Mouse (Mus musculus) liver, adult 2 months (tissue): Measurements from ENCODE around the gene Olfr195. TPM values are rescaled to one million over a fixed set of nuclear protein-coding genes. Genes with fewer than 3 reads are reported as not detected.

ENCODE experiments used
- DNase-seq: peaks from one replicate; pipeline ENCODE4 v3.0.0-alpha.2; 2011; ENCODE audit warnings: low read depth, low spot score; ENCODE audit errors: extremely low read depth
- H3K27ac ChIP-seq: fragments of 200-500 bp; replicated peaks from 2 replicates; pipeline ENCODE4 v1.5.1; 2012; ENCODE audit warnings: low read depth, mild to moderate bottlenecking, control low read depth, inconsistent platforms, low read length; ENCODE audit not compliant: insufficient read depth
- H3K27me3 ChIP-seq: fragments of 200-500 bp; 2 replicates; pipeline ENCODE4 v1.6.1; 2012; ENCODE audit warnings: mild to moderate bottlenecking, moderate library complexity, low read length, inconsistent platforms; ENCODE audit not compliant: control insufficient read depth, insufficient read depth
- H3K36me3 ChIP-seq: fragments of 200-500 bp; 2 replicates; pipeline ENCODE4 v1.6.1; 2012; ENCODE audit warnings: low read length, inconsistent platforms; ENCODE audit not compliant: control insufficient read depth, insufficient read depth
- H3K4me1 ChIP-seq: fragments of 200-500 bp; 2 replicates; pipeline ENCODE4 v1.6.1; 2011; ENCODE audit warnings: low read length; ENCODE audit not compliant: control insufficient read depth, insufficient read depth
- H3K4me3 ChIP-seq: fragments of 200-500 bp; 2 replicates; pipeline ENCODE4 v1.5.1; 2011; ENCODE audit warnings: low read depth, mild to moderate bottlenecking, control low read depth, low read length, moderate library complexity; ENCODE audit not compliant: insufficient read depth
- H3K79me2 ChIP-seq: fragments of 200-500 bp; 2 replicates; pipeline ENCODE4 v1.6.1; 2012; ENCODE audit warnings: inconsistent platforms, mild to moderate bottlenecking, low read length, moderate library complexity; ENCODE audit not compliant: control insufficient read depth, insufficient read depth
- H3K9ac ChIP-seq: fragments of 200-500 bp; 2 replicates; pipeline ENCODE4 v1.6.1; 2012; ENCODE audit warnings: low read depth, mild to moderate bottlenecking, control low read depth, inconsistent platforms, low read length
- CTCF ChIP-seq: fragments of 200-500 bp; IDR thresholded peaks from 2 replicates; pipeline ENCODE4 v1.5.1; 2011; ENCODE audit warnings: low read depth, low read length, control low read depth
- POLR2A ChIP-seq: fragments of 200-500 bp; IDR thresholded peaks from 2 replicates; pipeline ENCODE4 v1.6.1; 2011; ENCODE audit warnings: low read length, control low read depth; ENCODE audit not compliant: insufficient read depth; ENCODE audit errors: extremely low read depth
- WGBS: fragments of 180-500 bp; shearing (Covaris S2); methylation state at CpG from one replicate; pipeline ENCODE4 v1.1.7; 2018; 5-methylcytosine and 5-hydroxymethylcytosine counted together
- polyA plus RNA-seq: library from polyadenylated mRNA; depleted of rRNA; stranded (reverse); fragments of >200 nt; gene quantifications from 2 replicates; pipeline ENCODE4 v1.2.3, GENCODE M21; 2012; rRNA removed
- total RNA-seq: library from RNA; depleted of rRNA; stranded (reverse); fragments of >200 nt; gene quantifications from 2 replicates; pipeline ENCODE4 v1.2.3, GENCODE M21; 2014; rRNA removed

Gene Olfr195
- total and polyA plus RNA-seq, 2 experiments: not detected

DNA sequence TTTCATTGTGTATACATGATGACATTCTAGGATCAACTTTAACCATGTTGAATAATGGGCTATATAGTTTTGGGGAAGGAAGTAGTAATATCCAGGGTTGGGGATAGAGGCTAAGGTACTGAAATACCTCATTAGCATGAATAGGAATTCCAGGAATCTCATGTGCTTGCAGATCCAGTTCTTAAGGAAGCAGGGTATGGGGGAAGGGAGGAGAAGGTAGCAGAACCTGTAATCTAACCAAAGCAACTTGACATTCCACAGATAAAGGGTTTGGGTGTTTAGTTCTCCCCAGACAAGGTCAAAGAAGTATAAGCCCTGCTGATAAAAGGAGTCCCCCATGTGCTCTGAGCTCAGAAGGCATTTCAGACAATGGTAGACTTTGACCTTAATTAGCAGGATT, 5.7 kb upstream of the Olfr195 start:
- no peak overlapping the region for H3K27ac ChIP-seq
- no peak overlapping the region for H3K4me3 ChIP-seq
- H3K27me3 ChIP-seq: no peaks in the 10 kb centered on the region
- DNase-seq: no peak
- no peak overlapping the region for H3K9ac ChIP-seq
- no peaks in the 10 kb centered on the region for H3K79me2 ChIP-seq
- no peaks in the 10 kb centered on the region for H3K36me3 ChIP-seq
- H3K4me1 ChIP-seq: no peaks in the 10 kb centered on the region
- TF ChIP-seq CTCF (no peak), POLR2A (no peak)

DNA sequence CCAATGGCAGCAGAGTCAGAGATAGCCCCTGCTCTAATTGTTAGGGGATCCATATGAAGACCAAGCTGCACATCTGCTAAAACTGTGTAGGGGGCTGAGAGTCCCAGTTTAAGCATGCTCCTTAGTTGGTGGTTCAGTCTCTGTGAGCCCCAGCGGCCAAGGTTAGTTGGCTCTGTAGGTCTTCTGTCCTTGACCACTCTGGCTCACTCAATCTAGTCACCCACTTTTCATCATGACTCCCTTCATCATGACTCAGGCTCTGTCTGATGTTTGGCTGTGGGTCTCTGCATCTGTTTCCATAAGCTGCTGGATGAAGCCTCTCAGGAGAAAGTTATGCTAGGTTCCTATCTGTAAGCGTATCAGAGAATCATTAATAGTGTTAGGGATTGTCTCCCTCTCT, 5.2 kb downstream of the Olfr195 start:
- Histone ChIP-seq H3K79me2 (no peaks in the 10 kb centered on the region), H3K36me3 (no peaks in the 10 kb centered on the region), H3K4me3 (no peak overlapping the region), H3K27ac (no peak overlapping the region), H3K27me3 (no peaks in the 10 kb centered on the region), H3K4me1 (no peaks in the 10 kb centered on the region), H3K9ac (no peak overlapping the region)
- DNase-seq: no peak
- WGBS: 87% methylated on average over 2 of the region's 2 CpGs
- TF ChIP-seq CTCF: no peak
- no peak for TF ChIP-seq POLR2A

DNA sequence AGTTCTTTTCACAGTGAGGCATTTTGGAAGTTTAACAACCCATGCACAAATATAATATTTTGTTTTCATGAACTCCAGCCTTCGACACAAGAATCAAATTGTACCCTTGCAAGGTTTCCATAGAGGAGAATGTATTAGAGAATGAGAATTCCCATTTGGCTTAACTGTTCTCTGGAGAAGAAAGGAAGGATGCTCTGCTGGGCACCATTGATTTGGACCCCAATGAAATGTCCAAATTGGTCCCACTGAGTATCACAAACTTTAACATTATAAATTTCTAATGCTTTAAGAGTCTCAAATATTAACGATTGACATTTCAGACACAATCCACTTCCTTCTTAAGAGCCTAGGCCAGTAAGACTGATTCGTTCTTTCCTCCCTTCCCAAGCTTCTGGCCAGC, 23.5 kb downstream of the Olfr195 start, which contains the start of gene Olfr196:
Gene Olfr196, minus strand, starts transcription at position 101 of the 400 bp plus-strand sequence.
- WGBS: 61% methylated on average over 3 of the region's 3 CpGs

More for the DNA sequence above, 23.5 kb downstream of the Olfr195 start, which contains the start of gene Olfr196:
- Histone ChIP-seq H3K9ac (no peak within 1 kb of the TSS), H3K27ac (no peak within 1 kb of the TSS), H3K4me3 (no peak within 1 kb of the TSS), H3K27me3 (no peaks in the 10 kb centered on the region), H3K79me2 (no peaks in the 10 kb centered on the region), H3K36me3 (no peaks in the 10 kb centered on the region), H3K4me1 (no peaks in the 10 kb centered on the region)
- DNase-seq: no peak
- TF ChIP-seq POLR2A (no peak), CTCF (no peak)

Other genes with a start within 250 kb of the Olfr195 start
- not detected in 2 replicates for gene Olfr181, start 218.3 kb upstream of the Olfr195 start, total RNA-seq
- not detected in 2 replicates for gene Olfr181, start 218.3 kb upstream of the Olfr195 start, polyA plus RNA-seq
- not detected in 2 replicates for gene Olfr180, start 217.7 kb upstream of the Olfr195 start, total RNA-seq
- gene Olfr180, start 217.7 kb upstream of the Olfr195 start, polyA plus RNA-seq: not detected in 2 replicates
- gene Olfr183, start 151.7 kb upstream of the Olfr195 start, total RNA-seq: not detected in 2 replicates
- not detected in 2 replicates for gene Olfr183, start 151.7 kb upstream of the Olfr195 start, polyA plus RNA-seq
- gene Olfr186, start 116.8 kb upstream of the Olfr195 start, total RNA-seq: not detected in 2 replicates
- not detected in 2 replicates for gene Olfr186, start 116.8 kb upstream of the Olfr195 start, polyA plus RNA-seq
- gene Olfr187, start 107.3 kb upstream of the Olfr195 start, total RNA-seq: not detected in 2 replicates
- not detected in 2 replicates for gene Olfr187, start 107.3 kb upstream of the Olfr195 start, polyA plus RNA-seq
- gene Olfr190, start 69.0 kb upstream of the Olfr195 start, total RNA-seq: not detected in 2 replicates
- gene Olfr190, start 69.0 kb upstream of the Olfr195 start, polyA plus RNA-seq: not detected in 2 replicates
- not detected in 2 replicates for gene Olfr191, start 57.2 kb upstream of the Olfr195 start, total RNA-seq
- gene Olfr191, start 57.2 kb upstream of the Olfr195 start, polyA plus RNA-seq: not detected in 2 replicates
- gene Olfr193, start 35.2 kb upstream of the Olfr195 start, total RNA-seq: not detected in 2 replicates
- not detected in 2 replicates for gene Olfr193, start 35.2 kb upstream of the Olfr195 start, polyA plus RNA-seq
- gene Olfr194, start 26.0 kb upstream of the Olfr195 start, total RNA-seq: not detected in 2 replicates
- not detected in 2 replicates for gene Olfr194, start 26.0 kb upstream of the Olfr195 start, polyA plus RNA-seq
- gene Olfr196, start 23.4 kb downstream of the Olfr195 start, total RNA-seq: not detected in 2 replicates
- not detected in 2 replicates for gene Olfr196, start 23.4 kb downstream of the Olfr195 start, polyA plus RNA-seq
- gene Olfr198, start 56.5 kb downstream of the Olfr195 start, total RNA-seq: not detected in 2 replicates
- gene Olfr198, start 56.5 kb downstream of the Olfr195 start, polyA plus RNA-seq: not detected in 2 replicates
- gene Olfr199, start 72.7 kb downstream of the Olfr195 start, total RNA-seq: not detected in 2 replicates
- not detected in 2 replicates for gene Olfr199, start 72.7 kb downstream of the Olfr195 start, polyA plus RNA-seq
- not detected in 2 replicates for gene Olfr201, start 125.6 kb downstream of the Olfr195 start, total RNA-seq
- gene Olfr201, start 125.6 kb downstream of the Olfr195 start, polyA plus RNA-seq: not detected in 2 replicates
- not detected in 2 replicates for gene Olfr202, start 139.7 kb downstream of the Olfr195 start, total RNA-seq
- gene Olfr202, start 139.7 kb downstream of the Olfr195 start, polyA plus RNA-seq: not detected in 2 replicates
- not detected in 2 replicates for gene Olfr203, start 151.8 kb downstream of the Olfr195 start, total RNA-seq
- gene Olfr203, start 151.8 kb downstream of the Olfr195 start, polyA plus RNA-seq: not detected in 2 replicates
- not detected in 2 replicates for gene Olfr204, start 171.2 kb downstream of the Olfr195 start, total RNA-seq
- not detected in 2 replicates for gene Olfr204, start 171.2 kb downstream of the Olfr195 start, polyA plus RNA-seq
- not detected in 2 replicates for gene Olfr205, start 184.1 kb downstream of the Olfr195 start, total RNA-seq
- not detected in 2 replicates for gene Olfr205, start 184.1 kb downstream of the Olfr195 start, polyA plus RNA-seq
- gene Olfr206, start 202.2 kb downstream of the Olfr195 start, total RNA-seq: not detected in 2 replicates
- not detected in 2 replicates for gene Olfr206, start 202.2 kb downstream of the Olfr195 start, polyA plus RNA-seq
- not detected in 2 replicates for gene Olfr209, start 216.9 kb downstream of the Olfr195 start, total RNA-seq
- gene Olfr209, start 216.9 kb downstream of the Olfr195 start, polyA plus RNA-seq: not detected in 2 replicates